Mouse (Mus musculus) thymus, postnatal 36 days (tissue): Measurements from ENCODE around the gene Oasl2.
"Not testable (repeated sequence)": the region's sequence is repeated elsewhere in the genome, so short reads cannot be mapped to it uniquely, and the experiment has no call there.

Source experiments
- DNase-seq, 2 experiments: peaks; one replicate each; pipeline ENCODE4 v3.0.0; 2022; ENCODE audit warnings: mixed read lengths in 2 of 2

Gene Oasl2

GRCm38 (mm10) chr5:114896688-114897373, at the start of gene Oasl2:
Gene Oasl2, plus strand, starts transcription at chr5:114896936.
- no peak for DNase-seq

- no peak for DNase-seq
Observed at GRCm38 (mm10) chr5:114851565-114852236, 45.0 kb upstream of the Oasl2 start.

- not testable (repeated sequence) for DNase-seq
Observed at GRCm38 (mm10) chr5:114853364-114853763, 43.4 kb upstream of the Oasl2 start, which contains the start of gene 4930519G04Rik. Gene 4930519G04Rik, plus strand, starts transcription at chr5:114853664.

- no peak for DNase-seq
Observed at GRCm38 (mm10) chr5:114858582-114858981, 38.2 kb upstream of the Oasl2 start, which contains the start of gene Gm9936. Gene Gm9936, minus strand, starts transcription at chr5:114858682.

GRCm38 (mm10) chr5:114859253-114859652, 37.5 kb upstream of the Oasl2 start:
- DNase-seq, result peak; percentile 51 to 61

GRCm38 (mm10) chr5:114861730-114862129, 35.0 kb upstream of the Oasl2 start:
- no peak for DNase-seq

- DNase-seq, result no peak
Observed at GRCm38 (mm10) chr5:114864813-114865212, 31.9 kb upstream of the Oasl2 start.

GRCm38 (mm10) chr5:114865279-114865678, 31.5 kb upstream of the Oasl2 start:
- DNase-seq, result no peak

- DNase-seq, result peak in 1 of 2 experiments; percentile 10
Observed at GRCm38 (mm10) chr5:114875858-114876257, 20.9 kb upstream of the Oasl2 start.

GRCm38 (mm10) chr5:114876331-114876730, 20.4 kb upstream of the Oasl2 start:
- DNase-seq, result no peak

- no peak for DNase-seq
Observed at GRCm38 (mm10) chr5:114877487-114877886, 19.2 kb upstream of the Oasl2 start.

- DNase-seq, result no peak
Observed at GRCm38 (mm10) chr5:114879399-114879798, 17.3 kb upstream of the Oasl2 start.

- DNase-seq, result not testable (repeated sequence)
Observed at GRCm38 (mm10) chr5:114882319-114882718, 14.4 kb upstream of the Oasl2 start.

GRCm38 (mm10) chr5:114883022-114883421, 13.7 kb upstream of the Oasl2 start:
- no peak for DNase-seq

- DNase-seq, result no peak
Observed at GRCm38 (mm10) chr5:114886801-114887200, 9.9 kb upstream of the Oasl2 start.

GRCm38 (mm10) chr5:114888995-114889394, 7.7 kb upstream of the Oasl2 start:
- DNase-seq, result no peak

- DNase-seq, result no peak
Observed at GRCm38 (mm10) chr5:114895542-114895941, 1.2 kb upstream of the Oasl2 start.

GRCm38 (mm10) chr5:114897374-114897793, 648 bp downstream of the Oasl2 start:
- DNase-seq, result peak in 1 of 2 experiments; percentile 9

- DNase-seq, result no peak
Observed at GRCm38 (mm10) chr5:114898857-114899256, 2.1 kb downstream of the Oasl2 start.

- peak; percentile 33 to 38 for DNase-seq
Observed at GRCm38 (mm10) chr5:114902413-114902812, 5.7 kb downstream of the Oasl2 start.

- no peak for DNase-seq
Observed at GRCm38 (mm10) chr5:114908598-114909305, 12.0 kb downstream of the Oasl2 start.

GRCm38 (mm10) chr5:114913686-114914085, 16.9 kb downstream of the Oasl2 start:
- DNase-seq, result no peak

- DNase-seq, result no peak
Observed at GRCm38 (mm10) chr5:114914855-114915254, 18.1 kb downstream of the Oasl2 start.
